Mouse (Mus musculus) olfactory bulb, adult 2 months (tissue): ENCODE results near the gene Krtap31-2.

Experiments
- CTCF ChIP-seq: fragments of 200-500 bp; IDR thresholded peaks from 2 replicates; pipeline ENCODE4 v1.5.1; 2012; ENCODE audit warnings: low read depth, mild to moderate bottlenecking, low read length, moderate library complexity; ENCODE audit not compliant: insufficient read depth
- POLR2A ChIP-seq: fragments of 200-500 bp; IDR thresholded peaks from 2 replicates; pipeline ENCODE4 v1.6.1; 2012; ENCODE audit warnings: mild to moderate bottlenecking, low read depth, low read length, moderate library complexity; ENCODE audit not compliant: insufficient read depth

GRCm38 (mm10) chr11:99948175-99948574 is 12.1 kb downstream of the Krtap31-2 start, which contains the start of gene Krtap9-5:
- no peak for TF ChIP-seq CTCF
- TF ChIP-seq POLR2A: no peak
